Mouse (Mus musculus): ENCODE results near the gene Lyve1. TPM values are rescaled to one million over a fixed set of nuclear protein-coding genes. Genes with fewer than 3 reads are reported as not detected.

Gene Lyve1
- polyA plus RNA-seq, 1 experiment from 2014 or later = 8.1 TPM

DNA sequence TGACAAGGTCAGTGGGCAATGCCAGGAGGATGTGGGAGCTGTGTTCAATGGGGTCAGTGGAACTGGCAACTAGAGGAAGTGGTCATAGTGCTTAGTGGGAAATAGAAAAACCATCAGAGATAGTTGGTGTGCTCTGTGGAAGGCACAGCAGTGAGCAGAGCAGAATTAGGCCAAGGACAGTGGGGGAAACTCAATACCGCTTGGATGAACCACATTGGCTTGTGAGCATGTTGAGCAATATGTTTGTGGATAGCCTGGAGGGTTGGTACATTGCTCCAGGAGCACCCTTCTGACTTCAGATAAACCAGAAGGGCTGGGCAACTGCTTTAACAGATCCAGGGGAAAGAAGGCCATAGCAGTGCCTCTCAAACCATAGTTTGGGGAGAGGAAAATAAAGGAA lies 14.7 kb downstream of the Lyve1 start:
- no peaks in the 10 kb centered on the region for H3K36me3 ChIP-seq
- peaks cover 4% of the 10 kb centered on the region for H3K4me1 ChIP-seq (replicated peaks)

GRCm38 (mm10) chr7:110847321-110847720 lies 15.7 kb downstream of the Lyve1 start:
- H3K27ac ChIP-seq (replicated peaks) = no peak overlapping the region
- no peak overlapping the region for H3K4me2 ChIP-seq
- ATAC-seq (ENCODE audit: low read depth) = no peak
- no peaks in the 10 kb centered on the region for H3K27me3 ChIP-seq
- H3K4me1 ChIP-seq (replicated peaks) = peaks cover 6% of the 10 kb centered on the region
- H3K9me3 ChIP-seq = no peaks in the 10 kb centered on the region
- no peak overlapping the region for H3K4me3 ChIP-seq
- WGBS = 83% methylated on average over 2 of the region's 2 CpGs
- H3K9ac ChIP-seq = no peak overlapping the region
- H3K36me3 ChIP-seq = no peaks in the 10 kb centered on the region

More for the DNA sequence above, 14.7 kb downstream of the Lyve1 start:
- H3K27ac ChIP-seq (replicated peaks) = no peak overlapping the region
- 89% methylated on average over 1 of the region's 1 CpGs for WGBS
- H3K9ac ChIP-seq = no peak overlapping the region
- no peaks in the 10 kb centered on the region for H3K9me3 ChIP-seq
- no peak overlapping the region for H3K4me2 ChIP-seq
- H3K4me3 ChIP-seq = no peak overlapping the region
- ATAC-seq (ENCODE audit: low read depth) = no peak
- H3K27me3 ChIP-seq = no peaks in the 10 kb centered on the region

DNA sequence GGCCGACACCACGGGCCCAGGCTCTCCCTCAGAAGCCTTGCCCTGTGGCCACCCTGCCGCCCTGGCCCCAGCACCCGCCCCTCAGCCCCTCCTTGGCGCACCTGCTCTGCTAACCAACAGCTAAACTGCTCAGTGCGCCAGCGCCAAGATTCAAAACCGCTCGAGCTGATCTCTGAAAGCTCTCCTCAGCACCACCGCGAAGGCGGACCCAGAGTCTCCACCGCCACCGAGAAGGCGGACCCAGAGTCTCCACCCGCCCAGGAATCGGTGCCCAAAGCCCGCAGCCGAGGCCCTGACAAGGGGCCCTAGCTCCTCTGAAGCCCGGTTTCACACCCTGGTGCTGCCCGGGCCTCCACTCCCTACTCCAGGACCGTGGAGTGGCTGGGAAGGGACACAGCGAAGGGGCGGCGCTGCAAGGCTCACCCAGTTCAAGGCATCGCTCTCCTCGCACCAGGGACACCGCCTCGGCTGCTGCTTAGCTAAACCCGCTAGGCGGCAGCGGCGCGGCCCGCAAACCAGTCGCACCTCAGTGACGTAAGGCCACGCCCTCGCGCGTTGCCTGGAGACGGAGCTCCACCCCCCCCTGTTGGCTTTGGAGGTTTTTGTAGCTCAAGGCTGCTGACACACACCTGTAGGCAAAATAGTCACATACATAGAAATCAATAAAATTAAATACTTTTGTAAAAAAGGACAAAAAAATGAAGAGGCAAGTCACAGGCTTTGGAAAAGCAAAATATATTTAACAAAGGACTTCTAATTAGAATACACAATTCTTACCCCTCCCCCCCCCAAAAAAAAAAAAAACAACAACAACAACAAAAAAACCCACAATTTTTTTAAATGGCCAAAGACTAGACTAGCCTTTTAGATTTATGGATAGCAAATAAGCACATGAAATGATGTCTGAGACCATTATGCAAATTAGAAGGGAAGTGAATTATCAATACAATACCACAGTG lies 18.8 kb downstream of the Lyve1 start, which contains the start of gene Rnf141:
Gene Rnf141, minus strand, starts transcription at position 542 of the 959 bp plus-strand sequence.
- Histone ChIP-seq H3K4me1 (replicated peaks) (peaks cover 6% of the 10 kb centered on the region), H3K9ac (peak within 1 kb of the TSS; percentile 89), H3K27ac (replicated peaks) (peak within 1 kb of the TSS; percentile 83), H3K4me2 (peak within 1 kb of the TSS; percentile 71), H3K4me3 (peak within 1 kb of the TSS; percentile 61), H3K27me3 (no peaks in the 10 kb centered on the region), H3K9me3 (no peaks in the 10 kb centered on the region), H3K36me3 (no peaks in the 10 kb centered on the region)
- under 1% methylated on average over 42 of the region's 42 CpGs for WGBS
- peak; percentile 96 for ATAC-seq (ENCODE audit: low read depth)

DNA sequence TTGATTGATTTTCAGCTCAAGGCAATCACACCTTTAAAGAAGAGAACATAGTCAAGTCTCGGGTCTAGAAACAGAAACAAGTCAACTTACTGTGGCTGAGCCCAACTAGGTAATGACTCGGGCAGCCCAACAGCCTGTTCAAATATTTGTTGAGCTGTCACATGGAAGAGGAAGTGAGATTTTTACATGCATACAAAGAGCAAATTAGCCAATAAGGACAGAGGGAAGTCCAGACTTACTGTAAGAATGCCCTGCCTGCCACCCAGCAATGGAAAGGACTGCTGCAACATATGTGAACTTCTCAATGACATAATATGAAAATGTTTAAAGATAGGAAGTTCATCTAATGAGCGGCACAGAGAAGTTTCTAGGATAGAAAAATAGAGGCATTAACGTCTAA lies 22.7 kb downstream of the Lyve1 start:
- Histone ChIP-seq H3K9me3 (no peaks in the 10 kb centered on the region), H3K4me3 (no peak overlapping the region), H3K4me2 (no peak overlapping the region), H3K9ac (no peak overlapping the region), H3K27me3 (no peaks in the 10 kb centered on the region), H3K36me3 (peaks cover 4% of the 10 kb centered on the region; the same call in 1 of the 2 replicates), H3K4me1 (replicated peaks) (peaks cover 6% of the 10 kb centered on the region), H3K27ac (replicated peaks) (no peak overlapping the region)
- WGBS = 84% methylated on average over 4 of the region's 4 CpGs
- no peak for ATAC-seq (ENCODE audit: low read depth)

GRCm38 (mm10) chr7:110834522-110834921 lies 28.5 kb downstream of the Lyve1 start:
- Histone ChIP-seq H3K4me3 (no peak overlapping the region), H3K27me3 (no peaks in the 10 kb centered on the region), H3K27ac (replicated peaks) (no peak overlapping the region), H3K4me1 (replicated peaks) (no peaks in the 10 kb centered on the region), H3K9ac (no peak overlapping the region), H3K4me2 (no peak overlapping the region), H3K36me3 (peaks cover 30% of the 10 kb centered on the region), H3K9me3 (no peaks in the 10 kb centered on the region)
- ATAC-seq (ENCODE audit: low read depth) = no peak
- 54% methylated on average over 3 of the region's 3 CpGs for WGBS

DNA sequence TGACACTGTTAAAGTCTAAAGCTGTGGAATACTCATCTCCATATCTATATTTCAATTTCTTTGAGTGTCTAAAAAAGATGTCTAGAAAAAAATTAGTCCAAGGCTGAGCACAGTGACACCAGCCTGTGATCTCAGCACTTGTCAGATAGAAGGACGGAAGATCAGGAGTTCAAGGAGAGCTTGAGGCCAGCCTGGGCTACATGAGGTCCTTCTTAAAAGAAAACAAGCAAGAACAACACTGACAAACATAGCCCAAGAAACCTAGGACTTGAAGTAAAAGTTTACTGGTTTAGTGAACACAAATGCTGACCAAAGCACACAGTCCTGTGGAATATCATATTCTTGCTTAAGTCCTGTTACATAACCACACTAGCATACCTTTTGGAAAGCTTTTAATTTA lies 29.0 kb downstream of the Lyve1 start:
- 93% methylated on average over 1 of the region's 1 CpGs for WGBS
- Histone ChIP-seq H3K27me3 (no peaks in the 10 kb centered on the region), H3K9ac (no peak overlapping the region), H3K9me3 (no peaks in the 10 kb centered on the region), H3K4me2 (no peak overlapping the region), H3K36me3 (peaks cover 32% of the 10 kb centered on the region), H3K4me3 (no peak overlapping the region), H3K27ac (replicated peaks) (no peak overlapping the region), H3K4me1 (replicated peaks) (no peaks in the 10 kb centered on the region)
- no peak for ATAC-seq (ENCODE audit: low read depth)

- Histone ChIP-seq H3K4me2 (no peak overlapping the region), H3K9me3 (no peaks in the 10 kb centered on the region), H3K27ac (replicated peaks) (no peak overlapping the region), H3K4me1 (replicated peaks) (no peaks in the 10 kb centered on the region), H3K36me3 (peaks cover 36% of the 10 kb centered on the region), H3K27me3 (no peaks in the 10 kb centered on the region), H3K4me3 (no peak overlapping the region), H3K9ac (no peak overlapping the region)
- ATAC-seq (ENCODE audit: low read depth) = no peak
- WGBS = 86% methylated on average over 1 of the region's 1 CpGs
Measured at GRCm38 (mm10) chr7:110833024-110833423, 30.0 kb downstream of the Lyve1 start.

DNA sequence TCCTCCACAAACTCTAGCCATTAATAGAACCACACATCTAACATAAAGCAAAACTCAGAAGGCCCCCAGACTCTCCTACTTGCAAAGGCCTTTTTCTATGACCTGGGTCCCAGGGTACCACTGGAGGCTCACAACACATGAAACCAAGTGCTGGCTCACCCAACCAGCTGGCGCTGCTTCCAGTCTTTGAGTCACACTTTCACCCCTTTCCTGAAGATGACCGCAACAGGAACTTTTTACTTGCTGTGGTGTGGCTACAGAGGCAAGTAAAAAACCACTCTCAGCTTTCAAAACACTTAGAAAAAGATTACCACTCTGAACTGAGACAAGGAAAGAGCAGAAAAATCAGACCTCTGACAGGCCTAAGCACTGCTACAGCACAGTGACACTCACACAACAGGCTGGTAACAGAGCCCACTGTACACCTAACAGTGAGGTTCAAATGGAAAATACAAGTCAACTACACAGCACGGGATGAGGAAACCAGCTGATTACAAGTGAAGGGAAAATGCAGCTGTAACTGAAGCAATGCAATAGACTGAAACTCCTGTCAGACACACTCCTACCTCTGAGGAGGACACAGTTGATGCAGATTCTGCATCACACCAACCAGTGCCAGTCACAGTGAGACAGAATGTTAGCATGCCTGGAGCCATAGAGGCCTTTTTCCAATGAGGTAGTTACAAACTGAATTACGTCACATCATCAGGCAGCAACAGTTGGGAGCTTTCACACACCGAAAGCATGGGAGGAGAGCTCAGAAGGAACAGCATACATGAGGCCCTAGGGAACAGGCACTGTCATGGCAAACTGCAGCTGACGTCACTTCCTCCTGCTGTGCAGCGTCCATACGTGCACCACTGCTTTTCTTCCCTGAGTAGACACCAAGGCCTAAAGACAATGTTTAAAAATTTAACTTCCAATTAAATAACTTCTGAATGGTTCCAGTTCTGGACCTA lies 38.8 kb downstream of the Lyve1 start:
- no peak overlapping the region for H3K9ac ChIP-seq
- H3K27ac ChIP-seq (replicated peaks) = no peak overlapping the region
- no peaks in the 10 kb centered on the region for H3K9me3 ChIP-seq
- peaks cover 12% of the 10 kb centered on the region for H3K4me1 ChIP-seq (replicated peaks)
- H3K36me3 ChIP-seq = peaks cover 31% of the 10 kb centered on the region
- H3K4me3 ChIP-seq = no peak overlapping the region
- WGBS = 80% methylated on average over 8 of the region's 8 CpGs
- ATAC-seq (ENCODE audit: low read depth) = no peak
- H3K4me2 ChIP-seq = no peak overlapping the region
- no peaks in the 10 kb centered on the region for H3K27me3 ChIP-seq

DNA sequence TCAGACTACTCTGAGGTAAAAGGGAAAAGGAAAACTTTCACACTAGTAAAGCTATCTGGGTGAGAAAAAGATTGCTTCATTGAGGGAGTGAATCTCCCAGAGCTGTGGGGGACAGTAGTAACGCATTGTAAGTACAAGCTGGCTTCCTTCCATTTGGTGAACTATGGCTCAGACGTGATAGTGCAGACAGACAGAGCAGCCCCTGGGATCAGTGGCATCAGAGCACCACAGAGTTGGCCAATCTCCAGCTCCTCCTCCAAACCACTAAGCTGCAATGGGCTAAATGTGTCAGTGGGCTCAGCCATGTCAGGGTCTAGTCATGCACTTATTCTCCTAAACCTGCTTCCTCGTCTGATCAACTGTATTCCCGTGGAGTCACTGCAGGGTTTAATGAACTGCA lies 39.4 kb downstream of the Lyve1 start:
- Histone ChIP-seq H3K36me3 (peaks cover 26% of the 10 kb centered on the region), H3K9me3 (no peaks in the 10 kb centered on the region), H3K27me3 (no peaks in the 10 kb centered on the region), H3K9ac (no peak overlapping the region), H3K27ac (replicated peaks) (no peak overlapping the region), H3K4me1 (replicated peaks) (peaks cover 12% of the 10 kb centered on the region), H3K4me2 (no peak overlapping the region), H3K4me3 (no peak overlapping the region)
- no peak for ATAC-seq (ENCODE audit: low read depth)
- 72% methylated on average over 4 of the region's 4 CpGs for WGBS

DNA sequence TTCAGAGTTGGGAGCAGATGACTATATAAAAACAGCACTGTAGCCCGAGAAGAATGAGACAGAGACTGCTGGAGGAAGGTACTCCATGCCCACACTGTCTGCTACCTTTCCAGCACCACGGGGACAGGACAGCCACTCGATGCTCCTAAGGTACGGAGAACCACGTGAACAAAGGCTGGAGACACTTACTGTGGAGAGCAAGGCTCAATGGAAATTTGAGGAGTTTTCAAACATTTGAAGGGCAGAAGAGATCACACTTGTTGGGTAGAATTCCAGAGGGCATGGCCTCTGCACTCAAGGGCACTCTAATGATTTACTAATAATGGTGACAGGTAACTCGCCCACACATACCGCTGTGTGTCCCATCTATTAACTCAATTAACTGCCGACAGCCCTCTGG lies 40.0 kb downstream of the Lyve1 start:
- 86% methylated on average over 8 of the region's 8 CpGs for WGBS
- no peaks in the 10 kb centered on the region for H3K9me3 ChIP-seq

DNA sequence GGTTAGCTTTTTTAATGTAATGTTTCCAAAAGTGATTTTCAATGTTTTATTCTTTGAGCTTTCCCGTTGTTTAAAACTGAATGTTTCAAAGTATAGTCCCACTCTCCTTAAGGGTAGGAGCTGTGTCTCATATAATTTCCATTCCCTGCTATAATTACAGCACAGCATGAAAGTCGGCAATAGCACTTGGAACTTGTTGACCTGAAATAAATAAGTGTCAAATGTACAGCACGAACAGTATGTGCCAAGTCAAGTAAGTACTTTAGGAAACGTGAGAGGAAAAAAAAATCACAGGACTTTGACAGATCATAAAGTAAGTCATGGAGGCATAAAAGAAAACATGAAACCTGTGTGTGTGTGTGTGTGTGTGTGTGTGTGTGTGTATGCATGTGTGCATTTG lies 41.0 kb downstream of the Lyve1 start:
- 59% methylated on average over 4 of the region's 4 CpGs for WGBS
- Histone ChIP-seq H3K27me3 (no peaks in the 10 kb centered on the region), H3K4me1 (replicated peaks) (peaks cover 12% of the 10 kb centered on the region), H3K27ac (replicated peaks) (no peak overlapping the region), H3K4me2 (no peak overlapping the region), H3K9ac (no peak overlapping the region), H3K36me3 (peaks cover 23% of the 10 kb centered on the region), H3K9me3 (no peaks in the 10 kb centered on the region), H3K4me3 (no peak overlapping the region)
- no peak for ATAC-seq (ENCODE audit: low read depth)

More for the DNA sequence above, 40.0 kb downstream of the Lyve1 start:
- Histone ChIP-seq H3K36me3 (peaks cover 26% of the 10 kb centered on the region), H3K4me3 (no peak overlapping the region), H3K4me2 (no peak overlapping the region), H3K27me3 (no peaks in the 10 kb centered on the region), H3K4me1 (replicated peaks) (peaks cover 12% of the 10 kb centered on the region), H3K27ac (replicated peaks) (no peak overlapping the region), H3K9ac (no peak overlapping the region)
- no peak for ATAC-seq (ENCODE audit: low read depth)

DNA sequence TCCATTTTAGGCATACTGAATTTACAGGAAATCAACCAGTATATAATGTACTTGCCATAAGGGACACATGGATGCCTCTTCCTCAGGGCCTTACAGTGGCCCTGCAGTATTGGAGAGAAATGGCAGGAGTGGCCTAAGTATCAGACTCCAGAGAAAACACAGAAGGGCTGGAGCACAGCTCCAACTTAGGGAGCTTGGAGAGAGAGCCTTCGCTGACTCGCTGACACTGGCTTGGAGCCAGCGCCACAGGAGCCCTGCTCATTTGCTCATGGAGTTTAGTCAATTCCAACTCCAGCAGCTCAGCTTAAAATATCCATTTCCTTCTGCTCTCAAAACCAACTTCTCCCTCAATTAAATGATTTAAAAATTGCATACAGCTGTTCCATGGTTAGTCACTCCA lies 41.4 kb downstream of the Lyve1 start:
- H3K9ac ChIP-seq = no peak overlapping the region
- H3K9me3 ChIP-seq = no peaks in the 10 kb centered on the region
- peaks cover 23% of the 10 kb centered on the region for H3K36me3 ChIP-seq
- no peaks in the 10 kb centered on the region for H3K27me3 ChIP-seq
- peak overlapping the region; percentile 29; the same call in 1 of the 2 replicates for H3K27ac ChIP-seq (replicated peaks)
- H3K4me1 ChIP-seq (replicated peaks) = peaks cover 12% of the 10 kb centered on the region
- WGBS = 63% methylated on average over 3 of the region's 3 CpGs
- peak; percentile 36 for ATAC-seq (ENCODE audit: low read depth)
- no peak overlapping the region for H3K4me2 ChIP-seq
- H3K4me3 ChIP-seq = no peak overlapping the region
